Mouse (Mus musculus) adrenal gland, adult 2 months (tissue): ENCODE measurements at regions not wholly inside any gene's neighbourhood (a gene's known extent, or its start where the extent isn't known, plus 50 kb on each side); places are given as distances from the start of the nearest gene placed in this dataset.

Experiments
- DNase-seq: peaks from one replicate; pipeline ENCODE4 v3.0.0; 2021

GRCm38 (mm10) chr5:118975147-118975546 is 414.7 kb downstream of the Med13l start:
- no peak for DNase-seq

GRCm38 (mm10) chr5:118978921-118979630 is 418.6 kb downstream of the Med13l start:
- DNase-seq = no peak

GRCm38 (mm10) chr5:118981046-118981445 is 420.6 kb downstream of the Med13l start:
- no peak for DNase-seq

DNA sequence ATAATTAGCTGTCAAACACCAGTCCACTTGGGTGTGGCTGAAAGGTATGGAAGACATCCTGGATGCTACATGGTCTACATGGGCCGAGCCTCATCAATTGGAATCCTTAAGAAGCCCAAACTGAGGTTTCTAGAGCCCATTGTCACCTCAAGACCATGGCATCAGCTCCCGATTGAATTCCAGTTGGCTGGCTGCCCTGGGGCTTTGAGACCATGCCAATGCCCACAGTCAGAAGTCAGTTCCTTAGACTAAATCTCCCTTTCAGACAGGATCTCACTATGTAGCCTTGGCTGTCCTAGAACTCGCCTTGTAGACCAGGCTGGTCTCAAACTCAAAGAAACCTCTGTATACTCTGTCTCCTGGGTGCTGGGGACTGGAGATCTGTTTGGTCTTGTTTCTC is 423.8 kb downstream of the Med13l start:
- DNase-seq = no peak

GRCm38 (mm10) chr5:118984797-118985408 is 424.4 kb downstream of the Med13l start:
- peak; percentile 74 for DNase-seq

DNA sequence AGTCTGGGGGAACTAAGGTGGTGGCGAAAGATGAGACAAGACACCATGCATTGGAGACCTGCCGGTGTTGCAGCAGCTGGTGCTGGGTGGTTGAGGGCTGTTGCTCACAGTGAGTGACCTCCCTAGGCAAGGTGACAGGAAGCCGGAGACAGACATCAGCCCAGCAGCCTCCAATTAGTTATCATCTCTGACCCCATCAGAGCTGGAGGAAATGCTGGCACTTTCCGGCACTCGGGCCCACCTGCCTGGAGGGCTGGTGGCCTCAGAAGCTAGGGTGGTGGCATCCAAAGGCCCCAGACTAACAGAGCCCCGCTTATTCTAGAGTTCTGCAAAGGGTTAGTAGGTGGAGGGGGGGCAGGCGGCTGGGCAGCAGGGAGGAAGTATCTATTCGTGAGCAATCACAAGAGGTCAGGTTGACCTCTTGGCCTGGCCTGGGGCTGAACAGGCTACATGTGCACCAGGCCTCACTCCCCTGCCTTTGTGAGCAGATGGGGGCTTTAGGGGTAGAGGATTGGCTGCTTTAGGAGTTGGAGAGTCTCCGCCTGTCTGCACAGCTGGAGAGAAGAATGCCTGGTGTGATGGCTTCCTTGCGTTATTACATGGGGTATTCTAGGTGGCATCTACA is 427.0 kb downstream of the Med13l start:
- no peak for DNase-seq

GRCm38 (mm10) chr5:118999124-118999523 is 438.6 kb downstream of the Med13l start:
- DNase-seq = no peak

GRCm38 (mm10) chr5:119005825-119006471 is 445.5 kb downstream of the Med13l start:
- no peak for DNase-seq

DNA sequence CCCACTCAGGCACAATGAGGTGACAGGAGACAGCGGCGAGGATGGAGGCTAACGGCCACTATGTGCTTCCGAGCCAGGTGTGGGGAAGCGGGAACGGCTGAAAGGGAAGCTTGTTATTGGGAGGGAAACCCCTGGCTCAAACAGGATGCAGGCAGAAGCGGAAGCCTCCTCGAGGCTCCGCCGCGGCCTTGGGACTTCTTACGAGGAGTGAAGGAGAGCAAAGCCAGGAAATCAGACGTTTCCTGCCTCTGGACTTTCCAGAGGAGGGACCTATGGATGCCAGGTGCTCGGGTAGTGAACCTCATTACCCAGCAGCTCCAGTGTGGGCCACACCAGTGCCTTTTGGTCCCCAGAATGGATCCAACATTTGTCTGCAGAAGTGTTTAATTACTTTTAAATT is 449.6 kb downstream of the Med13l start:
- DNase-seq = no peak

DNA sequence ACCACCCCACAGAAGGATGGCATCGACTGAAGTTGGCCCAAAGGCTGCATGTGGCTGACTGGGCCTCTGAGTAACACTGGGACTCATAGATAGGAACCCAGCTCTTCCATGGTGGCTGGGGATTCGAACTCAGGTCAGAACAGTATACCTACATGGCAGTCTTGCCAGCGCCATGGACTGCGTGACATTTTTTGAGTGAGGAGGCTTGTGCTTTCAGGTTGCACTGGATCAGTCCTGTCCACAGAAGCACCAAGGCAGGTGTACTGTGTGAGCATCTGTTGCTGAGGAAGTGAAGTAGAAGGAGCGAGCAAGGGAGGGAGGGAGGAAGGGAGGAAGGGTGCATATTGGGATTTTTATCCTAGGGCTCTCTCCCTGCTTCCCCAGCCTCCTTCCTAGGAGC is 454.7 kb downstream of the Med13l start:
- no peak for DNase-seq

DNA sequence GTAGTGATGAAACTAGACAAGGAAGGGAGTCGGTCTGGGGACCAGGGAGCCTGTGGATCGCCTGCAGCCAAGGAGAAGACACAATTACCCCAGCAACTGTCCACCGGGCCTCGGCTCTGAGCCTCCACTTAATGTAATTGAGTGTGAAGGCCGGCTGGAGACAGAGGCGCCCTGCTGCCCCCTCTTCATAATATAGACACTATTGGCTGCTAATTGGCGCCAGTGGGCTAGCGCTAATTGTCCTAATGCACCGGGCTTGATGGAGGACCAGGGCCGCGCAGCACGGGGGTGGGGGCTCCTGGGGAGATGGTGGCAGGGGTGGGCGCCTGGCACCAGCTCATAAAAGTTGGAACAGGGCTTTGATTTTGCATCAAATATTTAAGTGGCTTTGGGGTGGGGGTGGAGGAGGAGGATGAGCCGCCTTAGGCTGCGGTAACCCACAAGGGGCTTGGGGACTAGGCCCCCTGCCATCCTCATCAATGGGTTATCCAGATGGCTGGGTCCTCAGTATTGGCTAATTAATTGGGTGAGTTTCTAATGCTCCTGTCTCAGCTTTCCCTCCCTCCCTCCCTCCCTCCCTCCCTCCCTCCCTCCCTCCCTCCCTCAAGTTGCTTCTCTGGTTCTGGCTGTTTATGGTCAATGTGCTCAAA is 455.3 kb downstream of the Med13l start:
- DNase-seq = no peak

DNA sequence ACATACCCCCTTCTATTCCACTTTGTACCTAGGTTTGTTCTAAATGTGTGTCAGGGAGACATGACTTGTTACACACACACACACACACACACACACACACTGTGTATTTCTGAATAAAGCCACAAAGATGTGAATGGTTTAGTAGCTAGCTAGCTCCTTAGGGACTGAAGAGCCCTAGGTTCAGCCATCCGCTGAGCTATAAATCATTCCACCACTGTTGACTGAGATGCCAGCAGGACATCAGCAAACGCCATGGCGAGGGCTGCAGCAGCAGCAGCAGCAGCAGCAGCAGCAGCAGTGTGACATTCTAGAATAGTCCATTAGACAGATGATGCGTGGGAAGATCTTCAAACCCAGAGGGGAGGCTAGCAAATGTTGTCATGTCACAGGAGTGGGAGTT is 455.9 kb downstream of the Med13l start:
- no peak for DNase-seq

DNA sequence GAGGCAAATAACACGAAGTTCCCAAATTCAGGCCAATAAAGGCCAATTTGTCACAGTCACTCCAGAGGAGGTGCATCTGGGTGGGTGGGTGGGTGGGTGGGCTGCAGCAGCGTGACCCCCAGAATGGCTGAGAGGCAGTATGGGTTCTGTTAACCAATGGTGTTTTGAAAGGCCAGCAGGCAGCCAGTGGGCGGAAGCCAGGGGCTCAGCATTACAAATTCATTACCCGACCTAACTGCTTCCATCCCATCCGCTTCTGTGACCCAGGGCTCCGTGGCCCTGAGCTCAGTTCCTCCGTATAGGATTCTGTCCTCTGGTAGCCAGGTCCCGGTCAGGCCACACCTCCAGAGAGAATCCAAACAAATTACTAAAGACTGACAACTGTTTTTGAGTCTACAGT is 463.5 kb downstream of the Med13l start:
- DNase-seq = no peak

- DNase-seq = no peak
Measured at GRCm38 (mm10) chr5:119032051-119032450, 471.6 kb downstream of the Med13l start.

GRCm38 (mm10) chr5:119044548-119044947 is 484.1 kb downstream of the Med13l start:
- no peak for DNase-seq

DNA sequence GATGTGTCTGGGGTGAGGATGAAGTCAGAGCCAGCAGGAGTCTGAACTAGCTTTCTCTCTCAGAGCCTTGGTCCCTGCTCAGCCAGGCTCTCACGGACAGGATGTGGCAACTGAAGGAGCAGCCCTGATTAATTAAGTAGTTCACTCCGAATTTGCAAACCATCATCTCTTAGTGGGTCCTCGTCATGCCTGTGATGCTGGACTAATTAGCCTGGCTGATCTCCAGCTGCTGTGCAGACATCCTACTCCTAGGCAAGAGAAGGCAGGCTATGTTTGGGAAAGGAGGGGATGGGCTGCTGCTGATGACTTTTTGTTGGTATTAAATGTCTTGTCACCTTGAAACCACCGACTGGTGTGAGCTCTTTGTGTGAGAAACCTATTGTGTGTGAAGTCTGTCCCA is 487.1 kb downstream of the Med13l start:
- DNase-seq = no peak

DNA sequence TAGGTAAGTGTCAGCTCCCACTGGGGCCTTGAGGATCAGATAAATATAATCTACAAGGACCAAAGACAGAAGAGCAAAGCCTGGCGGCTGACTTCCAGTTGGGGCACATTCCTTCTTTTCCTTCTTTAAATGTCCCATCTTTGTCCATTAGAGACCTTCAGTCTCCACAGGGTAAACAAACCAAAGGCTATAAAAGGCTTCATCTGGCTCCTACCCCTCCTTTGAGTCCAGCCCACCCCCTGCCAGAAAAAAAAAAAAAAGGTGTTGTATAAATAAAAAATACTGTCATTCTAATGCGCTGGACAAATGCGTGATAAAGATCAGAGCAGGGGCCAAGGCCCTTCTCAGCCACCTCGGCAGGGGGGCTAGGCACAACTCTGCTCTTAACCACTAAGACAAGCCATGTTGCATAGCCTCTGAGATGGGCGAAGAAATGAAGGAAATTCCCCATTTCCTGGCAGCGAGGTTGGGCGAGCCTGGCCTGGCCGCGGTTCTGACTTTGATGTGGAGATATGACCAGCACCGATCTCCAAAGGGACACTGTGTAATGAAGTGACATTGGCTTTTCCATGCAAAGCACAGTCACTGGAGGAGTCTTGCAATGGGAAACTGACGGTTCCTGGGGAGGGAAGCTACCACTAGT is 492.0 kb downstream of the Med13l start:
- no peak for DNase-seq

DNA sequence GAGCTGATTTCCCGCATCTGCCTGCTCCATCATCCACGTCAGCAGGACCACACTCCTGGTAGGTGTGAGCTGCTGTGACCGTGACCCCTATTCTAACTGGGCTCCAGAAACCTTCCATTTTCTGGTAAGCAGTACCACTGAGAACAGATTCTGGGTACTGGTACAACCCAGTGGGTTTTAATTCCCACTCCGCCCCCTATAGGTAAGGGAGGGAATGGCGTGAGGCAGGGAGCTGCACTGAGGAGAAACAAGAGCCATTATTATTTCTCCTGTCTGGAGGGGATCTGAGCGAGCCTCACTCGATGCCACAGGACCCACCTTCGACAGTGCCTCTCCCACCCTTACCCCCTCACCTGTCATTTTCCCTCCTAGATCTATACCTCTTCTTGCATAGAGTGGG is 493.3 kb downstream of the Med13l start:
- DNase-seq = peak; percentile 23

GRCm38 (mm10) chr5:119054393-119054792 is 493.9 kb downstream of the Med13l start:
- no peak for DNase-seq

DNA sequence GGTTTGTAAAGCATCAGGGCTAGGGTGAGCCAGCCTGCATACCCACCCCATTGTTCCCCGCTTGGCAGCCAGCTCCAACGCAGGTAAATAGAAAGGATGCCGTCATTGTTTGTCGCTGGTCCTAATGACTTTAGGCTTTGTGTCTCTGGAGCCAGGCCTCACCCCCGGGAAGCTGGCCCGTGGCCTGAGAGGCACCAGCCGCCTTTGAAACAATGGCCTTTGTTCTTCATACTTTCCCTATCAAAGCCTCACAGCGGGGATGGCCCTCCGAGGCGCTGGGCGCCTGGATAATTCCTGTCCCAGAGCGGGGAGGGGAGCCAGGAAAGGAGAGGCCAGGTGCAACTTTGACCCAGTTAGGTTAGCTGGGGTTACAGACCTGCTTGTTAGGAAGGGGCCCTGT is 495.0 kb downstream of the Med13l start:
- DNase-seq = peak; percentile 46

DNA sequence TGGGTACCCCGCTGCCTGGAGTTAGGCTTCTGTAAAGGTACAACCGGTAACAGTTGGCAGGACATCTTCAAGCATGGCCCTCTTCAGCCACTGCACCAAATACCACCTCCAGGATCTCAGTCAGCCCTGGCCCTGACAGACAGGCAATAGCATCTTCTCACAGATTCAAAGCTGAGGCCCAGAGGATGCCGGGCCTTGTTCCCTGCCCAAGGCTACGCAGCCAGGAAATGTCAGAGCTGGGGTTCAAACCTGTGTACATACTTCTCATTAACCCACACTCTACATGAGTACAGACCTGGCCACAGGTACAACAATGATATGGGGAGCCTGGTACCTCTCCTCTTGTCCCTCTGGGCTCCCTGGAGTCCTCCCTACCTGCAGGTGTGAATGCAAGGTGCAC is 497.3 kb downstream of the Med13l start:
- no peak for DNase-seq

- DNase-seq = peak; percentile 48
Measured at GRCm38 (mm10) chr5:119058231-119058851, 497.9 kb downstream of the Med13l start.
